Mouse (Mus musculus) brain, embryonic 14.5 days (tissue): ENCODE data around the gene Carns1.

ENCODE experiments used
- CTCF ChIP-seq: fragments of 200-500 bp; IDR thresholded peaks from 2 replicates; pipeline ENCODE4 v1.5.1; 2012; ENCODE audit warnings: inconsistent platforms, mild to moderate bottlenecking, moderate library complexity, borderline replicate concordance; ENCODE audit not compliant: insufficient read depth, insufficient read length; ENCODE audit errors: extremely low read depth
- POLR2A ChIP-seq: fragments of 200-500 bp; IDR thresholded peaks from 2 replicates; pipeline ENCODE4 v1.6.1; 2012; ENCODE audit warnings: mild to moderate bottlenecking, inconsistent platforms, borderline replicate concordance; ENCODE audit not compliant: poor library complexity, insufficient read depth, insufficient read length, severe bottlenecking; ENCODE audit errors: extremely low read depth

DNA sequence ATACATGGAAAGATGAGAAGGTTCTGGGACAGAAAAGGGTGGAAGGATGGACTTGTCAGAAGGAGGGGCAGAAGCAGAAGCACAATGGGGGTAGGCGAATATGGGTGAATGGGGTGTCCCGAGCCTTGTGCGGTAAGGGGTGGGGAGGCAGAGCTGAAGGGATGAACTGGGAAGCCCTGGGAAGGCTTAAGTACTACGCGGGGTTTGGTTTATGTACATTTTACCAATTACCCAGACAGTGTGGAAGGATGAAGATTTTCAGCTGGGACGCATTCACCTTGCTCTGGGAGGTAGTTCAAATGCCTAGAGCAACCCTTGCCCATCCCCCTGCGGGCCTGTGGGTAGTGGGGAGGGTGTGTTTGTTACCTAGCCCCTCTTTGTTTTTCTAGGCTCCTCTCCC lies 26.9 kb upstream of the Carns1 start:
- TF ChIP-seq CTCF (no peak), POLR2A (no peak)
